Mouse (Mus musculus): ENCODE measurements around the gene Gins1.

Gins1 gene

GRCm38 (mm10) chr2:150955859-150956258, 50.7 kb downstream of the Gins1 start:
- in situ Hi-C loops (cut with MboI, MseI): loop anchor here (25.0 kb wide), 1 partner anchor 356 kb away; no protein-coding TSS in a partner anchor

- in situ Hi-C loops (cut with MboI, MseI): loop anchor here (25.0 kb wide), 1 partner anchor 353 kb away; no protein-coding TSS in a partner anchor
Measured at GRCm38 (mm10) chr2:150959521-150959920, 54.3 kb downstream of the Gins1 start.

DNA sequence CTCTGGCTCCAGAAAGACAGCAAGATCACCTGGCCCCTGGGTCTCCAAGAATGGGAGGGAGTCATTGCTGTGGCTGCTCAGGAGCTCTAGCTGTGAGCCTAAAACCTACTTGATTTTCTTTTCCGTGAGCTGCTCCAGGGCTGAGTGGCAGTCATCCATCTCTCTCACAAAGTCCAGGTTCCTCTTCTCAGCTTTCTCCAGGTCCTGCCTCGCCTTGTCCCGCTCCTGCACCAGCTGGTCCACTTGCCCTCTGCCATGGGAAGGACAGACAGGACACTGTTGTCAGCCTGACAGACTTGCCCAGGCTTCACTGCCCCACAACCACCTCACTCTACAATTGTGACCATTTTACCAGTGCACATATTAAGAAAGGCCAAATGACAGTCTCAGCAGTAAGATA, 58.0 kb downstream of the Gins1 start:
- in situ Hi-C loops (cut with MboI, MseI): loop anchor here (25.0 kb wide), 1 partner anchor 349 kb away; no protein-coding TSS in a partner anchor

GRCm38 (mm10) chr2:150964641-150965040, 59.4 kb downstream of the Gins1 start:
- in situ Hi-C loops (cut with MboI, MseI): loop anchor here (25.0 kb wide), 1 partner anchor 348 kb away; no protein-coding TSS in a partner anchor

GRCm38 (mm10) chr2:150965951-150966350, 60.8 kb downstream of the Gins1 start:
- in situ Hi-C loops (cut with MboI, MseI): loop anchor here (25.0 kb wide), 1 partner anchor 346 kb away; no protein-coding TSS in a partner anchor

DNA sequence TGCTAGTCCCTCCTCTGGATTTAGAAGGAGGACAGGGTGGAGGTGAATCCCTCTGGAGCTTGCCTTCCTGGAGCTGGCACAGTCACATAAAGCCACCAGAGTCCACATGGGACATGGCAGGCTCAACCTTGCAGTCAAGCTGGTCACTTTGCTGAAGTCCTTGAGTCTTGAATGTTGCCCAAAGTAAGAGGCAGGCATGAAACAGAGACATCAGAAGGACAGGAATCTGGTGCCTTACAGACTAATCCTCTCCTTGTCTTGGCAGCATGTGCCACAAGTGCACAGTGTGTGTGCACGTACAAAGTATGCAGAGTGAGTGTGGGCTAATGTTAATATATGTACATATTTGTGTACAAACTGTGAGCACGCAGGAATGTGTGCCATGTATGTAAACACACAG, 62.3 kb downstream of the Gins1 start:
- in situ Hi-C loops (cut with MboI, MseI): loop anchor here (25.0 kb wide), 1 partner anchor 345 kb away; no protein-coding TSS in a partner anchor

DNA sequence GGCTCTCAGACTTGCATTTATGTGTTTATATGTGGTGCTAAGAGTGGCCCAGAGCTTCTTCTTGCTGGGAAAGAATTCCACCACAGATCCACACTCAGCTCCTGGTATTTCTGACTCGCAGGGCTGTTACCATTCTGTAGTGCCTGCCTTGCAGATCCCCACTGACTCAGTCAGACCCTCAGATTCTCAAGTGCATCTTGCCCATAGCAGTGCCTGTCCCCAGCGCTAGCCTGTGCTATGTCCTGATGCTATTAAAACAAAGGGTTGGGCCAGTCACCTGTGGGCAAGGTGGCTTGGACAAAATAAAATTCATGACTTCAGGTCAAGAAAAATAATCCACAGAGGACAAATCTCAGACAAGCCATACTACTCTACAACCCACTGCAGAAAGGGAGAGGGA, 64.0 kb downstream of the Gins1 start:
- in situ Hi-C loops (cut with MboI, MseI): loop anchor here (25.0 kb wide), 1 partner anchor 343 kb away; no protein-coding TSS in a partner anchor

GRCm38 (mm10) chr2:150971856-150972255, 66.7 kb downstream of the Gins1 start:
- in situ Hi-C loops (cut with MboI, MseI): loop anchor here (25.0 kb wide), 1 partner anchor 340 kb away; no protein-coding TSS in a partner anchor

GRCm38 (mm10) chr2:150972681-150973080, 67.5 kb downstream of the Gins1 start:
- in situ Hi-C loops (cut with MboI, MseI): loop anchor here (25.0 kb wide), 1 partner anchor 340 kb away; no protein-coding TSS in a partner anchor

DNA sequence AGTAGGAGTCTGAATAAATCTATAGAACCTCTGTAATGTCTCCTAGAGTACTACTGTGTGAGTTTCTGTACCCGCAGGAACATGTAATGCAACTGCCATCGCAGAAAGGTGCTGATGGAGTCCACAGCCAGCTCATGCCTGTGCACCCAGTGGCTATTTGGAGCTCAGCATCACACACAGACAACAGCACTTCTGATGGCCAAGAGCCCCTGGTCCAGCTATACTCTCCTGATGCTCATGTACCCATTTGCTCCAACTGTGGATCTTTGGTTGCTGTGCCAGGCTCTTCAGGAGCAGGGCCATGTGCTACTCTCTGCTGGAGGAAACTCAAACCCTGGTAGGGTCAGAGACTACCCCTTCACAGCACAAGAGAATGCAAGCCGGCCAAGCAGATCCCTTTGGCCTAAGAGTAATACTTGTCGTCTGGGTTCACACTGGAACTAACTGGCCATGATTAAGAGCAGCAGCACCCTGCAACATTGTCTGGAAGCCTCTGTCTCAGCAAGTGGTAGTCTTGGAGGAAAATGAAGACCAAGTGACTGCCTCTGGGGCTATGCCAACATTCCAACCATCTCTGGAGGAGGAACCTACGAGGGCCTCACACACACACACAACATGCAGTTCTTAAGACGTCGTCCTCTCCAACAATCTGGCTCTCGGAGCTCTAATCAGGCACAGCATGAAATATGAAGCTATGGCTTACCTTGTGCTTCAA, 68.4 kb downstream of the Gins1 start:
- in situ Hi-C loops (cut with MboI, MseI): loop anchor here (25.0 kb wide), 1 partner anchor 339 kb away; no protein-coding TSS in a partner anchor

GRCm38 (mm10) chr2:150976871-150977270, 71.7 kb downstream of the Gins1 start:
- in situ Hi-C loops (cut with MboI, MseI): no loop called here

DNA sequence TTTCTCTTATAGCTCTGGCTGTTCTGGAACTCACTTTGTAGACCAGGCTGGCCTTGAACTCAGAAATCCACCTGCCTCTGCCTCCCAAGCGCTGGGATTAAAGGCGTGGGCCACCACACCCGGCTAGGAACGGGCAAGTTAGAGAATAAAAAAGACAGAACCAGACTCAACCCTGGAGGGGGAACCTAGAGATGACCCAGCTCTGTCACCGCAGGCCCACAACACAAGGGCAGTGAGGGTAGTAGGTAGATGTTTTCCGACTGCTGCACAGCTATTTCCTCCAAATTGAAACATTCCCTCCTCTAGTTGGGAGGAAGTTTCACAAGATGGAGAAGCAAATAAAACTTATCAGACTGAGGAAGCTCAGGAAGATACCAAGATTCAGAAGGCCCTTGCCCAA, 72.5 kb downstream of the Gins1 start:
- in situ Hi-C loops (cut with MboI, MseI): no loop called here

GRCm38 (mm10) chr2:150978791-150979190, 73.6 kb downstream of the Gins1 start:
- in situ Hi-C loops (cut with MboI, MseI): no loop called here

DNA sequence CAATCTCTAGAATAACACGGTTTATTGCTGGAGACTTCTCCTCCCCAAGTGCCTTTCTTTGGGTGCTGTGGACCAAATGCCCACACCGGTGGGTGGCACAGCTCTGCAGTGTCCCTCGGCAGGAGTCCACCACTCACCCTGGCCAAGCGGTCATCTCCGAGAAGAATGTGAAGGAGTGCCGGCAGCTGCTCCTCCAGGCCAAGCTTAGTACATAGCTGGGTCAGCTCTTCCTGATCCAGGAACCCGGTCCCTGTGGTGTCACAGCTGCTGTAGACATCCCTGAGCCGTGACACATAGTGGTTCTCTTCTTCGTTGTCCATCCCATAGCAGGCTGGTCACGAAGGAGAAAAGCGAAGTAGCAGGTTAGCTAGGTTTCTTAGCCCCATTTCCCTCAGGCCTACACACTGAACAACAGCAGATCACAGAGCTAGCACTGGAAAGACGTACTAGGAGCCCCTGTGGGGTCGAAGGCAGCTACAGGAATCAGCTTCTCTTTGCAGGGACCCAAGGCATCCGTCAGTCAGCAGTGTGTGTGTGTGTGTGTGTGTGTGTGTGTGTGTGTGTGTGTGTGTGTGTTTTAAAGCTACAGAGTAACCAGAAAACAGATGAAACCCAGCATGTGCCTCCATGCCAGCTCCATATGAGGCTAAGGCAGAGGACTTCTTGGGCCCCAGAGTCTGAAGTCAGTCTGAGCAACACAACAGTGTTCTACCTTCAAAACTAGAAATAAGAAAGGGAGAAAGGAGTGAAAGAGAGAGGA, 74.8 kb downstream of the Gins1 start:
- in situ Hi-C loops (cut with MboI, MseI): no loop called here
